ENCODE assay signal across 9 mouse cellular contexts in genomic region chr9:20794108-20794806, GRCm38 (mm10). TPM values are rescaled to one million over a fixed set of nuclear protein-coding genes. Genes with fewer than 3 reads are reported as not detected.
DNase-seq lines count a peak whose midpoint lies in the region; ATAC-seq and TF ChIP-seq lines count a peak whose summit lies in the region.
"Had no signal": no experiment of that assay in that cellular context is flagged by ENCODE, and none has a peak within 500 bp of the region (broad histone marks: within the 10 kb centered on the region; RNA-seq: fewer than 3 reads in every experiment).

No protein-coding gene starts in this region.

- DNase-seq in Patski (ENCODE audit: low read depth, low spot score): peak; percentile 3
- DNase-seq in cerebellum, adult 2 months: peak; percentile 23 to 58
- DNase-seq in gastrocnemius, adult 8-10 months (ENCODE audit: low spot score in 2 of 2): peak; percentile 20 to 44
- peak; percentile 84 for DNase-seq in layer of hippocampus, adult 9-11 months
- DNase-seq in testis, postnatal 14 days (ENCODE audit: low spot score): peak; percentile 73

- H3K4me1 ChIP-seq in cerebellum, adult 2 months (ENCODE audit: control insufficient read depth, insufficient read depth, low read length): no peaks in the 10 kb centered on the region
- H3K4me1 ChIP-seq in hindbrain, embryonic 15.5 days (replicated peaks): peaks cover 14% of the 10 kb centered on the region

- POLR2A ChIA-PET in Patski (lab: Charles Lee): no interaction called here

- H3K27me3 ChIP-seq in Patski: no peaks in the 10 kb centered on the region
- H3K27me3 ChIP-seq in cerebellum, adult 2 months (ENCODE audit: control insufficient read depth, insufficient read depth, low read length): no peaks in the 10 kb centered on the region
- no peaks in the 10 kb centered on the region for H3K27me3 ChIP-seq in hindbrain, embryonic 15.5 days

- TF ChIP-seq CTCF in Patski (IDR thresholded peaks at IDR 0.05): no peak
- no peak for TF ChIP-seq CTCF in cerebellum, adult 2 months (IDR thresholded peaks at IDR 0.05; ENCODE audit: borderline replicate concordance, insufficient read depth, low read depth, low read length)

- H3K9me3 ChIP-seq in hindbrain, embryonic 15.5 days: no peaks in the 10 kb centered on the region

- H3K27ac ChIP-seq in cerebellum, adult 2 months (ENCODE audit: insufficient read depth, low read length): no peak overlapping the region
- H3K27ac ChIP-seq in hindbrain, embryonic 15.5 days (replicated peaks): peak overlapping the region; percentile 80

- no peak overlapping the region for H3K4me2 ChIP-seq in hindbrain, embryonic 15.5 days

- 4% methylated on average over 7 of the region's 7 CpGs for WGBS in cerebellum, adult 2 months
- WGBS in hindbrain, embryonic 15.5 days: 28% methylated on average over 7 of the region's 7 CpGs

- ATAC-seq in Patski: peak; percentile 45
- ATAC-seq in hindbrain, embryonic 15.5 days (ENCODE audit: low FRiP score, low read depth): peak; percentile 96
- peak; percentile 98 for ATAC-seq in megakaryocyte progenitor cell, adult 5-6 weeks (replicated peaks; ENCODE audit: poor library complexity)
- no peak for ATAC-seq in monocyte, adult 5-6 weeks (replicated peaks; ENCODE audit: insufficient number of reproducible peaks, low FRiP score, low TSS enrichment, poor library complexity, severe bottlenecking)

- no peak for TF ChIP-seq POLR2A in cerebellum, adult 2 months (IDR thresholded peaks at IDR 0.05; ENCODE audit: borderline replicate concordance, insufficient read depth, low read length)

- CTCF ChIA-PET in Patski (lab: Charles Lee): interaction anchor here (1.2 kb wide), 1 partner anchor 51 kb away, joined by 4 read pairs; no protein-coding TSS in a partner anchor

- no peak overlapping the region for H3K4me3 ChIP-seq in cerebellum, adult 2 months (replicated peaks; ENCODE audit: insufficient read depth, low read depth, low read length)
- H3K4me3 ChIP-seq in hindbrain, embryonic 15.5 days: no peak overlapping the region

- in situ Hi-C loops in Patski (cut with MboI; ENCODE audit: low pct_unique_long_range_greater_than_20kb): no loop called here

- H3K36me3 ChIP-seq in hindbrain, embryonic 15.5 days: no peaks in the 10 kb centered on the region

- no peak overlapping the region for H3K9ac ChIP-seq in hindbrain, embryonic 15.5 days

RNA-seq across cellular contexts. Expression of gene Col5a3, which starts 20.6 kb away (rescaled TPM):
- 0.08 TPM for polyA plus RNA-seq in Patski (2021)
- 3.0 and 3.5 TPM in 2 replicates for polyA plus RNA-seq in cerebellum, adult 2 months (2012; rRNA removed)
- total RNA-seq in gastrocnemius, adult 8-10 months (2022): 1 to 10 TPM; 2.8 to 8.0 (median 6.7) TPM
- polyA plus RNA-seq in hindbrain, embryonic 15.5 days (2015; fragmentation: Nextera tagmentation; extraction: Ambion mirVana): 1.1 and 1.2 TPM in 2 replicates
- total RNA-seq in megakaryocyte progenitor cell, adult 5-6 weeks (2015): 0.37 and 0.42 TPM in 2 replicates
- 0.29 and 0.54 TPM in 2 replicates for total RNA-seq in megakaryocyte progenitor cell, adult 5-6 weeks (2017)
- total RNA-seq in monocyte, adult 5-6 weeks (2017): 0.11 TPM in 1 of 3 replicates, not detected in the others

RNA-seq across cellular contexts. Expression of gene Rdh8, which starts 24.0 kb away (rescaled TPM):
- not detected for polyA plus RNA-seq in Patski (2021)
- not detected in 2 replicates for polyA plus RNA-seq in cerebellum, adult 2 months (2012; rRNA removed)
- 1 to 10 TPM in 1 of 4 experiments, under 1 TPM in 2, not detected in 1; 0.46 to 1.0 (median 0.80) TPM for total RNA-seq in gastrocnemius, adult 8-10 months (2022)
- not detected in 2 replicates for polyA plus RNA-seq in hindbrain, embryonic 15.5 days (2015; fragmentation: Nextera tagmentation; extraction: Ambion mirVana)
- not detected in 2 replicates for total RNA-seq in megakaryocyte progenitor cell, adult 5-6 weeks (2015)
- total RNA-seq in megakaryocyte progenitor cell, adult 5-6 weeks (2017): not detected in 2 replicates
- not detected in 3 replicates for total RNA-seq in monocyte, adult 5-6 weeks (2017)
- polyA plus RNA-seq: cortical plate, adult 2 months had no signal

RNA-seq across cellular contexts. Expression of gene Olfm2, which starts 48.1 kb away (rescaled TPM):
- 0.32 TPM for polyA plus RNA-seq in Patski (2021)
- 45.4 and 54.1 TPM in 2 replicates for polyA plus RNA-seq in cerebellum, adult 2 months (2012; rRNA removed)
- total RNA-seq in gastrocnemius, adult 8-10 months (2022): under 1 TPM in 2 of 4 experiments, not detected in 2; 0.16 to 0.32 TPM
- 199 and 226 TPM in 2 replicates for polyA plus RNA-seq in hindbrain, embryonic 15.5 days (2015; fragmentation: Nextera tagmentation; extraction: Ambion mirVana)
- total RNA-seq in megakaryocyte progenitor cell, adult 5-6 weeks (2015): 0.27 and 0.32 TPM in 2 replicates
- total RNA-seq in megakaryocyte progenitor cell, adult 5-6 weeks (2017): 0.34 TPM in 1 of 2 replicates, not detected in the other
- not detected in 3 replicates for total RNA-seq in monocyte, adult 5-6 weeks (2017)

Comparison
In these comparisons a context has a peak if more than half of its experiments do, and no peak if none do; other contexts are left out.
1. DNase-seq: peak in every context shown above with its lines; median percentile 84 in layer of hippocampus, adult 9-11 months; 73 in testis, postnatal 14 days; 40 in cerebellum, adult 2 months; 32 in gastrocnemius, adult 8-10 months; 3 in Patski.